Mouse (Mus musculus) cerebellum, postnatal 14 days (tissue): ENCODE measurements around the gene Hist1h1a.
A peak's percentile ranks its signal among the peaks of the same experiment; 100 is the strongest.
"Not testable (repeated sequence)": the region's sequence is repeated elsewhere in the genome, so short reads cannot be mapped to it uniquely, and the experiment has no call there.

Experiments
- DNase-seq, 2 experiments: peaks; one replicate each; pipeline ENCODE4 v3.0.0; 2021; ENCODE audit warnings: mixed read lengths in 2 of 2

Gene Hist1h1a

DNA sequence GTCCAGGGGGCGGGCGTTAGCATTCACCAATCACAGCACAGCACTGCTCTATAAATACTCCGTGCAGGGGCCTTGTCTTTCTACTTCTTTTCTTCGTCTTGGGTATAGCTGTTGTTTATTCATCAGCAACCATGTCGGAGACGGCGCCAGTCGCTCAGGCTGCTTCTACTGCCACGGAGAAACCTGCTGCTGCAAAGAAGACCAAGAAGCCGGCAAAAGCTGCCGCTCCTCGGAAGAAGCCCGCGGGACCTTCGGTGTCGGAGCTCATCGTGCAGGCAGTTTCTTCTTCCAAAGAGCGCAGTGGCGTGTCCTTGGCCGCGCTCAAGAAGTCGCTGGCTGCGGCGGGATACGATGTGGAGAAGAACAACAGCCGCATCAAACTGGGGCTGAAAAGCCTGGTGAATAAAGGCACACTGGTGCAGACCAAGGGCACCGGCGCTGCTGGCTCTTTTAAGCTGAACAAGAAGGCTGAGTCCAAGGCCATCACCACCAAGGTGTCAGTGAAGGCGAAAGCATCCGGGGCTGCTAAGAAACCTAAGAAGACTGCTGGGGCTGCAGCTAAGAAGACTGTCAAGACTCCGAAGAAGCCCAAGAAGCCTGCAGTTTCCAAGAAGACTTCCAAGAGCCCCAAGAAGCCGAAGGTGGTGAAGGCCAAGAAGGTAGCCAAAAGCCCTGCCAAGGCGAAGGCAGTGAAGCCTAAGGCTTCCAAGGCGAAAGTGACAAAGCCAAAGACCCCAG, at the start of gene Hist1h1a:
Gene Hist1h1a (plus strand): TSS at position 81 of the 738 bp plus-strand sequence.
- DNase-seq = peak; percentile 82 to 84

- DNase-seq = no peak
Measured at GRCm38 (mm10) chr13:23716261-23717042, 47.0 kb upstream of the Hist1h1a start.

- no peak for DNase-seq
Measured at GRCm38 (mm10) chr13:23717176-23717575, 46.3 kb upstream of the Hist1h1a start.

DNA sequence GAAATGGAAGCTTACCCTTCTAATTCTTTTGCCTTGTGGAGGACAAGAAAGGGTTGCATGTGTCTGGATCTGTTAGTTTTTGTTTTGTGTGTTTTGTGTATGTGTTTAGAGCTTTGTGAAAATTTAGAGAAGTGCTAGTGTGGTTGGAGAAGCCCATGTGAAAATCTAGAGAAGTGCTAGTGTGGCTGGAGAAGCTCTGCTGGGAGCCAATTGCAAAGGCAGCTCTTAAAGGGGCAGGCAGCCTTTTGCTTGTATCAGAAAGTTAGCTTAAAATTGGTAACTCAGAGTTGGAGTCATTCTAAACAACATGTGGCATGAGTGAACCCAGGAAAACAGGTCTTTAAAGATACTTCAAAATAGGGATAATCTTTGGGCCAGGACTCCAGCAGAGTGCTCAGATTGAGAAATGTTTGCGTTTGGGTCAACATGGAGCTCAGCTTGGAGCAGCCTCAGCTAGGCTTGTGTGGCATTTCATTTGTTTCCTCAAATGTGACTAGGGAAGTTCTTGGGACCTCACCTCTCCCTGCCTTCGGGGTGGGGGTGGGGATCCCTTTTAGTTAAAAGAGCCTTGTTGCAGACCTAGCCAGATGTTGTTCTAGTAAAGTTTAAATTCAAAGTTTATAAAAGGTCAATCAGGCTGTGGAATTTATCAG, 45.7 kb upstream of the Hist1h1a start:
- not testable (repeated sequence) for DNase-seq

DNA sequence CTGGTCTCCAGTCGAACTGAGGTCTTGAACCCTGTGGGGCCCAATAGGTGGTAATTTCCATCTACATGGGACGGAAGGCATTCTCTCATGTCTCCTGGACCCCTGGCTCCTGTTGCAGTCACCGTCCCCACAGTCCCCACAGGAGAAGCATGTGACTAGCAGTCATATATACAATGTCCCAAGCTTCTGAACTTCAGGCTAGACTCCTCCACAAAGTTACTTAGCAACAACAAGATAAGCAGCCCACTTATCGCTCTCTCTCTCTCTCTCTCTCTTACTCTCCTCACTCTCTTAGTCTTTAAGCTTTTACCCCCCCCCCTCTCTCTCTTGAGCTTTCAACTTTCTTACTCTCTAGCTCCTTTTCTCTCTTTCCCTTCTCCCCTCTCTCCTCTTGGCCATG, 39.2 kb upstream of the Hist1h1a start:
- no peak for DNase-seq

- no peak for DNase-seq
Measured at GRCm38 (mm10) chr13:23725213-23725612, 38.3 kb upstream of the Hist1h1a start.

DNA sequence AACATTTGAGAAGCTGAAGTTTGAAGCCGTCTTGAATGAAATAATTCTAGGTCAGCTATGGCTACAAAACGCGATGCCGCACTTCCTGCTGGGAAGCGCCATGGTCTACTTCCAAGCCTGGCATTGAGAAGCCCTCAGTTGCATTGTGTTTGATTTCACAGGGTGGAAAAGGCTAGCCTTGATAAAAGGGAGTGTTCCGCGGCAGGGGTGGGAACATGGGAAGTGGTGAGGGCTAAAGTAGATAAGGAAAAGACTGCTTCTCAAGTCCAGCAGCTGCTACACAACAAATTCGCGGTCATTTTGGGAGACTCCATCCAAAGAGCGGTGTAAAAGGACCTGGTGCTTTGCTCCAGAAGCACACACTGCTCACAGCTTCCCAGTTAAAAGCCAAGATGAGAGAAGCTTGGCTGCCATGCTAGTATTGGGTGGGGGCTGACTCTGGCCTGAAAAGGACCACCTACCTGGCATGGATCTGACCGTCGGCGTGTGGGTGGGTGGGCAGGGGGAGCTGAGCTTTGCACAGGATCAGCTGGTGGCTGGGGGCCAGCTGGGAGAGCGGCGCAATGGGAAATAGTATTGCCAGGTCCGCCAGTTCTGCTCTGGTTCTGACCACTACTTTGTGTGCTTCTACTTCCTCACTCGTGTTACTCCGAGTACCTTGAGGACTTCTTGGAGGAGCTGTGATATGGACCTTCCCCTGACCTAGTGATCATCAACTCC, 34.8 kb upstream of the Hist1h1a start:
- no peak for DNase-seq

GRCm38 (mm10) chr13:23729192-23729525, 34.3 kb upstream of the Hist1h1a start:
- no peak for DNase-seq

DNA sequence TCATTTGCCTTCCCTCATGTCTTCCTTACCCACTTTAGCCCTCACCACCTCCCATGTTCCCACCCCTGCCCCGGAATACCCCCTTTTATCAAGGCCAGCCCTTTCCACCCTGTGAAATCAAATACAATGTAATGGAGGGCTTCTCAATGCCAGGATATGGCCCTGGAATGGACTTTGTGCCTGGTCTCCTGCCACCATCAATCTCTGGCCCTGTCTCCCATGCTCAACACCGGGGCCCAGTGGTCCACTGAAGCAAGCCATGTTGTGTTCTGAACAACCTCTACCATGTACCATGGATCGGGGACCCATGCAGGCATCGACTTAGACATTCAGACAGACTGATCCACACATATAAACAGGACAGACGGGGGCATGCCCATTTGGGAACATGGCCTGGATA, 33.8 kb upstream of the Hist1h1a start:
- DNase-seq = no peak

DNA sequence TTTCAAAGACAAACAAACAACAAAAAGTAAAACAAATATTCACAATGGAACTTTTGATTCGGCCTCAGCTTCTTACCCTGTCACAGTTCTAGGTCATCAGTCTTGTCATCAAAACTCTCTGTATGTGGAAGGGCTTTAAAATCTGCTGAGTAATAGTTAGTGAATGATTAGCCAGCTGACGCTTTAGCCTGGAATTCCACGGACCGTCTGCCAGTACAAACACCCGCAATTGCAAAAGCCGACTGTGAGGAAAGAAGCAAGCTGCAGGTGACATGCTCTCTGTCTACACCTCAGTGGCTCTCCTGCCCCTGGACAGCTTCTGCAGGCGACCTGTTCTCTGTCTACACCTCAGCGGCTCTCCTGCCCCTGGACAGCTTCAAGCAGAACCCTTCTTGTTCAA, 33.0 kb upstream of the Hist1h1a start:
- DNase-seq = no peak

DNA sequence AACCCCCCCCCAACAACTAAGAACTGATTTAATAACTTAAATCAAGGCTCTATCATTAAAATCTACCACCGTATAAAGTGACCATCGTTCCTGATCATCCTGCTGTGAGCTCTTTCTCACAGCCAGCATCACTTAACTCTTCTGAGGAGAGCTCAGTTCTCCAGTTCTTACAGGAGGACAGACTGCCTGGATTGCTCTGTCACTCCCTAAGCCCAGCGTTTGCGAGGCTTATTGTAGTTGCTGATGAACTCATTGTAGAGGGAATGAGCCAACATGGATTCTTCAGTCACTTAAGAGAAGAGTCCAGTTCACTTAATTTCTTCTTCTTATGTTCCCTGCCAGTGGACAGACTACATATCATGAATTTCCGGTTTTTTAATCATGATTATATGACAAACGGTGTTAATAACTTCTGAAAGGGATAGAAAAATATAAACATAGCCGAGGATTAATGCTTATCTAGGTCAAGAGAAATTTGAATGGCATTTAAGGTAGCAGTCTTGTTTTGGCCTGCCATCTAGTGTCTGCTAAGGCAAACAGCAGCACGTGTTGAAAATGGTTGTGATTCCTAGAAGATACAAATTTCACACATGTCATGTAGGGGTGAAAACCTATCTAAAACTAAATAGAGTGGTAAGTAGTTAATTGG, 31.2 kb upstream of the Hist1h1a start:
- DNase-seq = peak; percentile 45

GRCm38 (mm10) chr13:23737091-23737490, 26.4 kb upstream of the Hist1h1a start:
- no peak for DNase-seq

DNA sequence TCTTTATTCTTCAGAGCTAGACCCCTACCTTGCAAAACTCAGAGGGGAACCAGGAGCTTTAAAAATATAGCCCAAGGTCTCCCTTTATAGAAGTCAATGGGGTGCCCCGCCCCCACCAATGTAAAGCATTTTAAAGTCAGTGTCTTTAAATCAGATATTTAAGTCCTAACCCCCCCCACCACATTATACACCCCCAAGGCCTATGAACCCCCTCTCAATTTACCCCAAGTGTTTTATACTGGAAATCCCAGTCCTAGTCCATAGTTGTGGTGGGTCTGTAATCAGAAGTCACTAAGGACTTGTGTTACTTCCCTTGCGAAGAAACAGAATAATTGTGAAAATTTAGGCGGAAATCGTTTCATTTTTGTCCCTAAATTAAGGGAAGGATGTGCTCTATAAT, 25.4 kb upstream of the Hist1h1a start:
- no peak for DNase-seq

- peak; percentile 76 to 83 for DNase-seq
Measured at GRCm38 (mm10) chr13:23738677-23739068, 24.8 kb upstream of the Hist1h1a start, which contains the start of gene Hist1h1c. Gene Hist1h1c, plus strand, starts transcription at chr13:23738808.

GRCm38 (mm10) chr13:23739069-23739921, 24.2 kb upstream of the Hist1h1a start:
- DNase-seq = peak; percentile 87 to 88

GRCm38 (mm10) chr13:23739922-23740252, 23.6 kb upstream of the Hist1h1a start:
- DNase-seq = no peak

- no peak for DNase-seq
Measured at GRCm38 (mm10) chr13:23740256-23740840, 23.1 kb upstream of the Hist1h1a start.

- DNase-seq = no peak
Measured at GRCm38 (mm10) chr13:23740910-23741309, 22.6 kb upstream of the Hist1h1a start.

GRCm38 (mm10) chr13:23742007-23742406, 21.5 kb upstream of the Hist1h1a start:
- no peak for DNase-seq

GRCm38 (mm10) chr13:23743215-23743614, 20.3 kb upstream of the Hist1h1a start:
- no peak for DNase-seq

DNA sequence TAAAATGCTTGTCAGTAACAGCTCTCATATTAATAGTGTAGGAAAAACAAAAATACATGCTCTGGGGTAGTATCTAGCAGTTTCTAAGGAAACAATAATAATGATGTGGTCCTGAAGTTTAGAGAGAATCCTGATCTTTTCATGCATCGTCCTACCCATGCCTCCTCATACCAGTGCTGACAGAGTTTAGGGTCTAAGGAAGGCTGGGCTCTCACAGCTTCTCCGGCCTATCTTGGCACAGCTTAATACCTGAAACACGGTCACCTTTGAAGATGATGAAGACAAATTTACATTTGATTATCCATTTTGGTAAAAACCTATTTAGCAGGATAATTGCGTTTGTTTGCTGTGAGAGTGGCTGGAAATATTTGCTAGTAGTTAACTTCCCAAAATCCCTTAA, 19.5 kb upstream of the Hist1h1a start:
- no peak for DNase-seq
